Mouse (Mus musculus) ES-E14 (cell line): ENCODE data around the gene Cd68. TPM values are rescaled to one million over a fixed set of nuclear protein-coding genes. Genes with fewer than 3 reads are reported as not detected.

ENCODE experiments used
- DNase-seq: peaks from one replicate; pipeline ENCODE4 v3.0.0-alpha.2; 2013; ENCODE audit warnings: low read depth, low spot score
- H3K27ac ChIP-seq: 2 replicates; pipeline ENCODE4 v1.5.1; 2012; ENCODE audit warnings: low read depth, mild to moderate bottlenecking, low read length, moderate library complexity, mixed read lengths; ENCODE audit not compliant: poor library complexity, insufficient read depth, severe bottlenecking
- H3K36me3 ChIP-seq: 2 replicates; pipeline ENCODE4 v1.6.1; 2012; ENCODE audit warnings: mild to moderate bottlenecking, low read length, moderate library complexity, mixed read lengths; ENCODE audit not compliant: control insufficient read depth, poor library complexity, insufficient read depth, severe bottlenecking
- H3K4me1 ChIP-seq, 2 experiments: fragments of 150-350 bp in 1 of 2; sonication (generic) in 1 of 2; 2 replicates each; pipeline ENCODE4 v1.6.1; 2012; ENCODE audit warnings: low read length in 2 of 2, mild to moderate bottlenecking in 1 of 2, mixed read lengths in 1 of 2; ENCODE audit not compliant: control insufficient read depth in 2 of 2, insufficient read depth in 2 of 2, poor library complexity in 1 of 2
- H3K4me3 ChIP-seq, 2 experiments: fragments of 150-350 bp in 1 of 2; sonication (generic) in 1 of 2; 2 replicates each; pipeline ENCODE4 v1.5.1; 2012; ENCODE audit warnings: low read length in 2 of 2, low read depth in 1 of 2, mild to moderate bottlenecking in 1 of 2, mixed read lengths in 1 of 2; ENCODE audit not compliant: insufficient read depth in 1 of 2, poor library complexity in 1 of 2, severe bottlenecking in 1 of 2
- H3K9ac ChIP-seq: 2 replicates; pipeline ENCODE4 v1.6.1; 2012; ENCODE audit warnings: low read depth, mild to moderate bottlenecking, low read length, mixed read lengths; ENCODE audit not compliant: poor library complexity, insufficient read depth, severe bottlenecking
- H3K9me3 ChIP-seq: fragments of 150-350 bp; sonication (generic); 2 replicates; pipeline ENCODE4 v1.6.1; 2012; ENCODE audit warnings: low read depth, mild to moderate bottlenecking, low read length; ENCODE audit not compliant: control insufficient read depth, insufficient read depth
- CHD2 ChIP-seq: IDR thresholded peaks from 2 replicates; pipeline ENCODE4 v1.6.1; 2014; ENCODE audit warnings: mild to moderate bottlenecking, low read depth, low read length, inconsistent platforms
- HCFC1 ChIP-seq: IDR thresholded peaks from 2 replicates; pipeline ENCODE4 v1.6.1; 2012; ENCODE audit warnings: low read length, inconsistent platforms, borderline replicate concordance; ENCODE audit not compliant: insufficient read depth
- MAFK ChIP-seq: IDR thresholded peaks from 2 replicates; pipeline ENCODE4 v1.6.1; 2014; ENCODE audit warnings: mild to moderate bottlenecking, low read depth, low read length, inconsistent platforms; ENCODE audit not compliant: insufficient read depth
- ZC3H11A ChIP-seq: IDR thresholded peaks from 2 replicates; pipeline ENCODE4 v1.6.1; 2012; ENCODE audit warnings: low read depth, mild to moderate bottlenecking, inconsistent platforms, low read length, borderline replicate concordance
- ZNF384 ChIP-seq: IDR thresholded peaks from 2 replicates; pipeline ENCODE4 v1.6.1; 2012; ENCODE audit warnings: low read depth, low read length, inconsistent platforms
- in situ Hi-C, 2 experiments: fragments of 600-800 bp; cut with MboI; formaldehyde crosslinking; loops; one replicate each; pipeline ENCODE4 v1.15.1; 2025; ENCODE audit warnings: low sequenced_read_pairs in 2 of 2, inconsistent platforms in 1 of 2; ENCODE audit not compliant: unreplicated experiment in 2 of 2
- total RNA-seq: library from RNA; depleted of rRNA; stranded (reverse); fragments of 300-350 nt; gene quantifications from 2 replicates; pipeline ENCODE4 v1.2.3, GENCODE M21; 2012

Gene Cd68
- total RNA-seq, 1 experiment: 23.4 TPM

- 0 out of 2 replicates have a peak overlapping the region, but pooled peaks have one; percentile 26 for H3K27ac ChIP-seq
- H3K4me3 ChIP-seq: no peak overlapping the region
- H3K4me1 ChIP-seq: peaks cover 0 to 11% of the 10 kb centered on the region in 2 experiments; a peak in 1 of 4 replicates
- no peak for DNase-seq
- peaks cover 52% of the 10 kb centered on the region for H3K36me3 ChIP-seq
- no peak for TF ChIP-seq CHD2
- TF ChIP-seq ZC3H11A: no peak
- no peak for TF ChIP-seq ZNF384
- no peak for TF ChIP-seq HCFC1
- TF ChIP-seq MAFK: no peak
- no peak overlapping the region for H3K9ac ChIP-seq
- in situ Hi-C loops: no loop called here
- no peaks in the 10 kb centered on the region for H3K9me3 ChIP-seq
Measured at GRCm38 (mm10) chr11:69666665-69667005, 682 bp upstream of the Cd68 start.

DNA sequence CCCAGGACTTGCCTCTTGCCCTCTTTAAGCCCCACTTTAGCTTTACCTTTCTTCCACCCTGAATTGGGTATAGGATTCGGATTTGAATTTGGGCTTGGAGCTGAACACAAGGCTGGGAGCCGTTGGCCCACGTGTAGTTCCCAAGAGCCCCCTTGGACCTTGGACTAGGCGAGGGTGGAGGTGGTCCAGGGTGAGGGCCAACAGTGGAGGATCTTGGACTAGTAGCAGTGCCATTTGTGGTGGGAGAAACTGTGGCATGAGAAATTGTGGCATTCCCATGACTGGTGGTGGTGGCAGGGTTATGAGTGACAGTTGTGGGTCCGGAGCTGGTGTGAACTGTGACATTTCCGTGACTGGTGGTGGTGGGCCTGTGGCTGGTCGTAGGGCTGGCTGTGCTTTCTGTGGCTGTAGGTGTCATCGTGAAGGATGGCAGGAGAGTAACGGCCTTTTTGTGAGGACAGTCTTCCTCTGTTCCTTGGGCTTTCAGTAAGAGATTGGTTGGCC lies 444 bp downstream of the Cd68 start:
- DNase-seq: no peak
- Histone ChIP-seq H3K9me3 (no peaks in the 10 kb centered on the region), H3K4me1 (peaks cover 0 to 11% of the 10 kb centered on the region in 2 experiments; a peak in 1 of 4 replicates), H3K9ac (peak overlapping the region; percentile 64), H3K4me3 (peak overlapping the region in 1 of 2 experiments; percentile 37; a peak in 2 of 4 replicates), H3K36me3 (peaks cover 42% of the 10 kb centered on the region), H3K27ac (peak overlapping the region; percentile 86)
- in situ Hi-C loops: no loop called here
- TF ChIP-seq MAFK (no peak), HCFC1 (0 out of 2 replicates have a peak, but pooled peaks have one; percentile 22)

- TF ChIP-seq ZC3H11A (no peak), HCFC1 (no peak), ZNF384 (no peak), MAFK (no peak), CHD2 (no peak)
- in situ Hi-C loops: no loop called here
- Histone ChIP-seq H3K27ac (no peak overlapping the region; the same call in 1 of the 2 replicates), H3K4me1 (peaks cover 0 to 11% of the 10 kb centered on the region in 2 experiments; a peak in 1 of 4 replicates), H3K9ac (no peak overlapping the region), H3K9me3 (no peaks in the 10 kb centered on the region), H3K4me3 (no peak overlapping the region), H3K36me3 (peaks cover 36% of the 10 kb centered on the region)
- DNase-seq: no peak
Measured at GRCm38 (mm10) chr11:69664841-69665240, 1.1 kb downstream of the Cd68 start.

DNA sequence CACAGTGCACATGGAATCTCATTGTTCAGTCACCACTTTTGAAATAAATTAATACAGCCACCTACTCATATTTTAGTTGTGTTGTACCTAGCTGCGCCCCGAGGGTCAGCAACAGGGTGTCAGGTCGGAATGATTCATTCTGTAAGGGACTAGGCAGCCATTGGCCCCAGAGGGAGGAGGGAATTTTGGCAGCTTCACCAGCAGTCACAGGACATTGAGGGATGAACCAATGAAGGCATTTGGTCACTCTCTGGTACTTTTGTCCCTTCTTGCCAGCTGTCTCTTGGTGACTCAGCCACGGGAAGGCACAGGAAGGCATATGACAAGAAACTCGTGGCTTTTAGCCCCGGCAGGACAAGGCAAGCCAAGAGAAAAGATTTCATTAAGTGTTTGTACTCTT lies 2.2 kb downstream of the Cd68 start:
- H3K36me3 ChIP-seq: peaks cover 27% of the 10 kb centered on the region
- H3K4me3 ChIP-seq: no peak overlapping the region
- H3K9ac ChIP-seq: peak overlapping the region; percentile 81; the same call in 1 of the 2 replicates
- TF ChIP-seq ZC3H11A: no peak
- TF ChIP-seq ZNF384: no peak
- TF ChIP-seq MAFK: no peak
- no peaks in the 10 kb centered on the region for H3K9me3 ChIP-seq
- DNase-seq: no peak
- H3K4me1 ChIP-seq: peaks cover 0 to 10% of the 10 kb centered on the region in 2 experiments; a peak in 1 of 4 replicates
- in situ Hi-C loops: no loop called here
- H3K27ac ChIP-seq: peak overlapping the region; percentile 96; the same call in 1 of the 2 replicates

DNA sequence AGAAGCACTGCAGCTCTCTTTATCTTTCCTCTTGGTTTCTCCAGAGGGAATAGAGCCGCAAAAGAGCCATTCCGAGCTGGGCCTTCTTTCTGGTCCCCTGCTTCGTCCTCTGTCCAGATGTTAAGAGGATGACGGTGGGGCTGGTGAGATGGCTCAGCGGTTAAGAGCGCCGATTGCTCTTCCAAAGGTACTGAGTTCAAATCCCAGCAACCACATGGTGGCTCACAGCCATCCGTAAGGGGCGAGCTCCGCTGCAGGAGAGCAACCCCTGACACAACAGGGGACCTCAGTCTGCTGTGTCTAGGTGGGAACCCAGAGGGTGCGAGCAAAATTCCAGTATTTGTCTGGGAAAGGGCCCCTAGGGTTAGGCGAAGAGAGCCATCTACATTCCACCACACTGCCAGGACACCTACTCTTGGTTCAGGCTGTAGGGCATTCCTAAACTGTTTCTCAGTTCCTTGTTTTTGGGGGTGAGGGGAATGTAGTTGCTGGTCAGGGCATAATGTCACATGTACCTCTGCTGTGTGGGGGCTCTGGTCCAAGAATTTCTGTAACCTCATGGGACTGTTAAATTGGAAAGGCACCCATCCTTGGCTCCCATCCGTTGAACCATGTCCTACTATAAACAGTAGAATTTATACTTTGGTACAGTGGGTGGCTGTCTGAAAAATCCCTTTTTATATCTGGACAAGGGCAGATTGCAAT lies 2.8 kb downstream of the Cd68 start:
- Histone ChIP-seq H3K4me1 (peaks cover 0 to 13% of the 10 kb centered on the region in 2 experiments; a peak in 1 of 4 replicates), H3K4me3 (peak overlapping the region; percentile 85 to 87), H3K9ac (peak overlapping the region; percentile 81), H3K27ac (peak overlapping the region; percentile 96), H3K9me3 (no peaks in the 10 kb centered on the region), H3K36me3 (peaks cover 27% of the 10 kb centered on the region)
- TF ChIP-seq HCFC1 (no peak), MAFK (no peak), CHD2 (no peak), ZNF384 (no peak), ZC3H11A (no peak)
- in situ Hi-C loops: no loop called here
- DNase-seq: no peak
